Mouse (Mus musculus) heart, embryonic 15.5 days (tissue): ENCODE data around the gene Cyp2j5. TPM values are rescaled to one million over a fixed set of nuclear protein-coding genes. Genes with fewer than 3 reads are reported as not detected.

ENCODE experiments used
- ATAC-seq: fragments of 200-750 bp; cut with Nextera tagmentation; replicated peaks from 2 replicates; pipeline ENCODE4 v1.8.0; 2017; ENCODE audit warnings: low read depth, moderate TSS enrichment; ENCODE audit not compliant: insufficient number of reproducible peaks, insufficient read depth, low FRiP score
- H3K27ac ChIP-seq: fragments of 300-500 bp; sonication (generic); 2 replicates; pipeline ENCODE4 v1.5.1; 2015; ENCODE audit warnings: mild to moderate bottlenecking, inconsistent platforms
- H3K27me3 ChIP-seq: fragments of 300-500 bp; sonication (generic); 2 replicates; pipeline ENCODE4 v1.6.1; 2015; ENCODE audit warnings: inconsistent platforms
- H3K36me3 ChIP-seq: fragments of 300-500 bp; sonication (generic); 2 replicates; pipeline ENCODE4 v1.6.1; 2015; ENCODE audit warnings: mild to moderate bottlenecking, inconsistent platforms
- H3K4me1 ChIP-seq: fragments of 300-500 bp; sonication (generic); replicated peaks from 2 replicates; pipeline ENCODE4 v1.6.1; 2015; ENCODE audit warnings: inconsistent platforms
- H3K4me2 ChIP-seq: fragments of 300-500 bp; sonication (generic); 2 replicates; pipeline ENCODE4 v1.6.1; 2015; ENCODE audit warnings: inconsistent platforms, mild to moderate bottlenecking, moderate library complexity
- H3K4me3 ChIP-seq: fragments of 300-500 bp; sonication (generic); 2 replicates; pipeline ENCODE4 v1.5.1; 2015; ENCODE audit warnings: mild to moderate bottlenecking, inconsistent platforms
- H3K9ac ChIP-seq: fragments of 300-500 bp; sonication (generic); 2 replicates; pipeline ENCODE4 v1.6.1; 2015; ENCODE audit warnings: mild to moderate bottlenecking, inconsistent platforms
- H3K9me3 ChIP-seq: fragments of 300-500 bp; sonication (generic); replicated peaks from 2 replicates; pipeline ENCODE4 v1.6.1; 2016; ENCODE audit warnings: inconsistent platforms
- WGBS: fragments of 180-500 bp; shearing (Covaris S2); methylation state at CpG from one replicate; pipeline ENCODE4 v1.1.7; 2015; ENCODE audit warnings: mixed read lengths; 5-methylcytosine and 5-hydroxymethylcytosine counted together
- polyA plus RNA-seq: library from polyadenylated mRNA; unstranded; fragments of >200 nt; fragmentation: Nextera tagmentation; extraction: Ambion mirVana; gene quantifications from 2 replicates; pipeline ENCODE4 v1.2.1, GENCODE M21; 2015

Gene Cyp2j5
- polyA plus RNA-seq, result not detected in 2 replicates

DNA sequence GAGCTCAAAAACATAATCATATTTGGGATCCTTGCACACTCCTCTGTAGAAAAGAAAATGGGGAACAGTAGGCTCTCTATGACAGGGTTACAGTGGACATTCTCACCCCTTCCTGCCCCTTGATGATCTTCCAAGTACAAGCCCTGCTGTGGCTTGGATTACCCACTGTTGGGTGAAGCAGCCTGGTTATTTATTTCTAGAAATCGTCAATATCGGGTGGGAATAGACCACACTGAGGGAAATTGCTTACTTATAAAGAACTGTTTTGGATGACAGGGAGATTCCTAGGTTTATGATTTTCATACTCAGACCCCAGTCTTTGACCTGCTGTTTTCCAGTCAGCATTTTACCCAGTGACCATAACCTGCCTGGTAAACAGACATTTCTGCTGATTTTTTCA, at the start of gene Cyp2j5:
TSS of gene Cyp2j5 (minus strand) at position 164 of the 400 bp plus-strand sequence.
- H3K36me3 ChIP-seq, result no peaks in the 10 kb centered on the region
- WGBS, result 87% methylated on average over 2 of the region's 2 CpGs
- no peaks in the 10 kb centered on the region for H3K4me1 ChIP-seq
- no peak within 1 kb of the TSS for H3K9ac ChIP-seq
- no peaks in the 10 kb centered on the region for H3K27me3 ChIP-seq
- no peak for ATAC-seq
- H3K4me3 ChIP-seq, result no peak within 1 kb of the TSS
- no peak within 1 kb of the TSS for H3K27ac ChIP-seq
- no peak within 1 kb of the TSS for H3K4me2 ChIP-seq
- H3K9me3 ChIP-seq, result no peaks in the 10 kb centered on the region

DNA sequence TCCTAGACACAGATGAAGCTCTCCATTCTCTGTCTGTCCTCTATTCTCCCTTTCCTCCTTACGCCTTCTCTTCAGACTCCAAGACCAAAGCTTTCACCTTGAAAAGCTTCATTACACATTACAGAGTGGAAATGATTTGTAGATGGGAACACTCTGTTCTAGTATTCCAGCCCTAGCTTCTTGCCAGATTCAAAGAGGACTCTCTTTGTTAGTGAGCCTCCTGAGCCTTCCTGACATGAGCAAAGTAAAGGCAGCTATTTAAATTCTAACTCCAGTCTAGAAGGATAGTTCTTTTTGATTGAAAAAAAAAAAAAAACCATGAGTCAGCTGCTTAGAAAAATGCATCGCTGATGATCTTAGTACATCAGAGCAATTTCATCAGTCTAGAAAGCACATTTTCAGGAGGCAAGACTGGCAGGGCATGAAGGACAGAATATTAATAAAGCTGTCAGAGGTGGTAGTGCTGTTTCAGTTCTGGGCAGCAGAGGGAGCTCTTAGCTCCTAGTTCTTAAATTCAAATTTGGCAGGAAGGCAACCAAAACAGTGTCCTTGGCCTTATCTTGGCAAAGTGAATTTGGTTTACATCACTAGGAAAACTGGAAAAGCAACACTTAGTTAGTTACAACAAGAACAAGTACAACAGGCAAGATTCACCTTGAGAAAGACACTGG, 41.5 kb upstream of the Cyp2j5 start:
- no peaks in the 10 kb centered on the region for H3K9me3 ChIP-seq
- H3K9ac ChIP-seq, result no peak overlapping the region
- no peaks in the 10 kb centered on the region for H3K4me1 ChIP-seq
- H3K36me3 ChIP-seq, result no peaks in the 10 kb centered on the region
- H3K27me3 ChIP-seq, result no peaks in the 10 kb centered on the region
- ATAC-seq, result no peak
- no peak overlapping the region for H3K4me3 ChIP-seq
- WGBS, result 51% methylated on average over 2 of the region's 2 CpGs
- H3K27ac ChIP-seq, result no peak overlapping the region
- no peak overlapping the region for H3K4me2 ChIP-seq

DNA sequence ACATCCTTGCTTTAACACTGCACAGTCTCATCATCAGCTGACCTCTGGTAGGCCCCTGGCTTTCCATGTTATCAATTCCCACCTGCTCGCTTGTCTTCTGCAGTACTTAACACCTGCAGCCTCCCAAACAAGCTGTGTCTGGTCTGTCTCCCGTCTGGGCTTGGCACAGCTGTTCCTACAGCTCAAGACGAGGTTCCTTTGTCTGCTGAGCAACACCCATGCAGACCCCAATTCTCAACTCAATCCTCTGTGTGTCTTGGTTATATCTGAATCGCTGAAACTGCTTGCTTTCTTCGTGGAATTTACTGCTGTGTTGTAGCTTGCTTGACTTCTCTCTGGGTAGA, 34.2 kb upstream of the Cyp2j5 start:
- ATAC-seq, result no peak
- Histone ChIP-seq H3K4me2 (no peak overlapping the region), H3K9ac (no peak overlapping the region), H3K27me3 (no peaks in the 10 kb centered on the region), H3K27ac (no peak overlapping the region), H3K36me3 (no peaks in the 10 kb centered on the region), H3K4me3 (no peak overlapping the region), H3K4me1 (no peaks in the 10 kb centered on the region; the same call in 1 of the 2 replicates), H3K9me3 (no peaks in the 10 kb centered on the region)
- 56% methylated on average over 5 of the region's 5 CpGs for WGBS

DNA sequence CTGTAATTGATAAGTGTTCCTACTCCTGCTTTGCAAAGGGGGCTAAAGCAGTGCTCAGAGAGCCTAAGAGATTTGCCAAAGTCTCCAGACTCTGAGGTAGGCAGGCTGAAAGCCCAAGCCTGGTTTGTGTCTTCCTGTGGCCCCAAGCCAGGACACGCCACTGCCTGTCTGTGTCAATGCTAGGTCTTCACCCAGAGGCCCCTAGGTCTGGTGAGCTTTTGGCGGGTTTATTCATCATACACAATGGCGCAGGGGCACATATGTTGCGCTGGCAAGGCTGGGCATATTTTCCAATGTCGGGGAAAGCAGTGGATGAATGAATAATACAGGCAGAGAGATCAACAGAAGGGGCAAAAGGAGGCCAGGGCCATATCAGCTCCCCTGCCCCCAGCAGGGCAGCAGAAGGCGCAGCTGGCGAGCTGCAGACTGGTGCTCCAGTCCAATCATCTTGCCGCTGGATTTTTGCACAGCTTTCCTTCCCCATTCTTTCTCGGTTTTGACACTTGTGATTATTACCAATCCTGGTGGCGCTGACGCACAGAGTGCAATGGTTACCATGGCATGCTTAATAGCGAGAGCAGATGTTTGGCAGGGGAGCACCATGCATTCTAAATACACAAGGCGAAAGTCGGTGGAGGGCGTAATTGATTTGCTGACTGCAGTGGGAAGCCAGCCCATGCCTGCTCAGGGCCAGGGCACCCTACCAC, 33.7 kb upstream of the Cyp2j5 start:
- no peak overlapping the region for H3K9ac ChIP-seq
- H3K4me3 ChIP-seq, result no peak overlapping the region
- ATAC-seq, result no peak
- H3K27ac ChIP-seq, result no peak overlapping the region
- no peaks in the 10 kb centered on the region; the same call in 1 of the 2 replicates for H3K4me1 ChIP-seq
- no peaks in the 10 kb centered on the region for H3K27me3 ChIP-seq
- no peak overlapping the region for H3K4me2 ChIP-seq
- 73% methylated on average over 15 of the region's 15 CpGs for WGBS
- no peaks in the 10 kb centered on the region for H3K9me3 ChIP-seq
- no peaks in the 10 kb centered on the region for H3K36me3 ChIP-seq

DNA sequence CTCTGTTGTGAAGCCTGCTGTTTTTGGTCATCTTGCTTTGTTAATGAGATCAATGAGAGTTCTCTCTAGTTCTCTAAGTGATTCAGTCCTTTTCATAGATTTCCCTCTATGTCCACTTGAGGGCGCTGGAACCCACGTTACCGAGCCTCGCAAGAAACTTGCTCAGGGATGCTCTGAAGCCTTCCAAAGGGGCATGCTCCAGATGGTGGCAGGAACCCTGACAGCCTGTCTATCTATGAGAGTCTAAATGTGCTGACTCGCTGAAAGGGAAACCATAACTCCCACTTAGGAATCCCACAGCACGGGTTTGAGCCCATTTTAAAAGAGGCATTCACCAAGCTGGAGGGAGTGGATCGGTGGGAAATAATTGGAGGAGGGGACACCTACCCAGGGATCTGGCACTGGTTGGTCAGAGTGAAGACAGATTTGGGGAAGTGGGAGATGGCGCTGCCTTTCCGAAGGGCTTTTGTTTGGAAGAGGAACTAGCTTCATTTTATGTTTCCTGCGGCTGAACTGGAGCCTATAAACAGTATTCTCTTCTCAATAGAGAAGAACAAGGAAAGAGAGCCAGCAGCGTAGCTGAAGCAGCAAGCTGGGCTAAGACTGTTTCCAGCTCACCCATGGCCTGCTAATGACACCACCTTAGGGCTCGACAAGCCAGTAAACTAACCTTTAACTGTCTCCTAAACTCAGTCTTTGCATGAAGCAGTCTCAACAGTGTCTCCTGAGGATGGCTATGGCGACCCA, 32.8 kb upstream of the Cyp2j5 start:
- Histone ChIP-seq H3K27ac (no peak overlapping the region), H3K4me3 (no peak overlapping the region), H3K4me2 (peak overlapping the region; percentile 28; the same call in 1 of the 2 replicates), H3K9ac (no peak overlapping the region), H3K27me3 (no peaks in the 10 kb centered on the region), H3K4me1 (no peaks in the 10 kb centered on the region; the same call in 1 of the 2 replicates), H3K36me3 (no peaks in the 10 kb centered on the region), H3K9me3 (no peaks in the 10 kb centered on the region)
- no peak for ATAC-seq
- 29% methylated on average over 13 of the region's 13 CpGs for WGBS

DNA sequence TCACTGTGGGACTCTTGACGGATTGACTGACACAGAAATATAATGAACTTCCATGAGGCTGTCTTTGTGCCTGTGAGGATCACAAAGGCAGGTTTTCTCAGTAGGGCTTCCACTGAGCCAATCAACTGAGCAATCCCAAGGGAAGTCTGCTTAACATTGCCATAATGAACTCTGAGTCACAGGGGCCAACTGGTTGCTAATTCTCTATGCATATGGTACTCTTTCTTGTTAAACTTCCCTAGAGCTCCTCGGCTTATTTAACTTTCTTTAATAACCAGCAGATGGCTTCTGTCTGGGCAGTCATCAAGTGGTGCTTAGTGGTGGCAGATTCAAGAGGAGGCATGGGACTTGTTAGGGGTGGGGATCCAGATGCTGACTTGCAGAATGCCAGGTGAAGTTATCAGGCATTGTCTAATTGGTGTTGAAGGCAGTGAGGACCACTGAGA, 23.4 kb upstream of the Cyp2j5 start:
- Histone ChIP-seq H3K4me2 (no peak overlapping the region), H3K36me3 (no peaks in the 10 kb centered on the region), H3K9me3 (no peaks in the 10 kb centered on the region), H3K27me3 (no peaks in the 10 kb centered on the region), H3K4me1 (no peaks in the 10 kb centered on the region), H3K4me3 (no peak overlapping the region), H3K9ac (no peak overlapping the region), H3K27ac (no peak overlapping the region)
- ATAC-seq, result no peak
- WGBS, result 70% methylated on average over 2 of the region's 2 CpGs

DNA sequence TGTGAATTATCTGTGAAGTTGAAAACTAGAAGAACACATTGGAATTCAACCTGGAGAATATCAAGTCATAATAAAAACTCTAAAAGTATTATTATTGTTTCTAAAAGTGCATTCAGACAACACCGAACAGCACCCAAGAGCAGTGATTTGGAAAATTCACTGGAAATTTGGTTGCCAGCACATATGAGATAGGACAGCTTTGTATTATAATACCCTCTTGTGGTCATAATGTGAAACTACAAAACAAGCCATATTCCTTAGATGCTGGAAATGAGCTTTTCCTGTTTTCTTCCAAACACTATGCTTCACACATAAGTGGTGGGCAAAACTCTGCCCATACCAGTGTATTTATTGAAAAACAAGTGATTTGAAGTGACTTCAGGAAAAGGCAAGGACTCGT, 19.5 kb upstream of the Cyp2j5 start:
- no peak overlapping the region for H3K4me3 ChIP-seq
- no peaks in the 10 kb centered on the region for H3K9me3 ChIP-seq
- H3K9ac ChIP-seq, result no peak overlapping the region
- no peaks in the 10 kb centered on the region for H3K36me3 ChIP-seq
- no peak for ATAC-seq
- H3K27ac ChIP-seq, result no peak overlapping the region
- no peaks in the 10 kb centered on the region for H3K4me1 ChIP-seq
- no peaks in the 10 kb centered on the region for H3K27me3 ChIP-seq
- H3K4me2 ChIP-seq, result no peak overlapping the region
- 28% methylated on average over 2 of the region's 2 CpGs for WGBS

DNA sequence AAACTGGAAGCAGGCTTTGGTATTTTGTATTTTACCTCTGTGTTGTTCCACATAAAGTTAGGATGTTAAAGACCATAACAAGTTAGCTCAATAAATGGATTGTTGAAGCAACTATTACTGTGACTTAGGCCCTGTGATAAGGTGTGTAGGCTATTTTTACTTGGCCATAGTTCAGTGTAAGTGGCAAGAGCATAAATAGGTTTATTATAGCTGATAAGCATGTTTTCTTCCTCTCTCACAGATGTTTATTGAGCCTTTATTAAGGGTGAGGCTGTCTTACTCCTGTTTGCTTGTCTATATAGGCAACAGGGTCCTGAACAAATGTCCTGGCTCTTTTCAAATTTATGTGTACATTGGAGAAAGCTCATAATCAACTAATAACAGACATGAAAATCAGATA, 17.0 kb upstream of the Cyp2j5 start:
- Histone ChIP-seq H3K9me3 (no peaks in the 10 kb centered on the region), H3K27ac (no peak overlapping the region), H3K4me2 (no peak overlapping the region), H3K9ac (no peak overlapping the region), H3K4me3 (no peak overlapping the region), H3K4me1 (no peaks in the 10 kb centered on the region), H3K27me3 (no peaks in the 10 kb centered on the region), H3K36me3 (no peaks in the 10 kb centered on the region)
- no peak for ATAC-seq

DNA sequence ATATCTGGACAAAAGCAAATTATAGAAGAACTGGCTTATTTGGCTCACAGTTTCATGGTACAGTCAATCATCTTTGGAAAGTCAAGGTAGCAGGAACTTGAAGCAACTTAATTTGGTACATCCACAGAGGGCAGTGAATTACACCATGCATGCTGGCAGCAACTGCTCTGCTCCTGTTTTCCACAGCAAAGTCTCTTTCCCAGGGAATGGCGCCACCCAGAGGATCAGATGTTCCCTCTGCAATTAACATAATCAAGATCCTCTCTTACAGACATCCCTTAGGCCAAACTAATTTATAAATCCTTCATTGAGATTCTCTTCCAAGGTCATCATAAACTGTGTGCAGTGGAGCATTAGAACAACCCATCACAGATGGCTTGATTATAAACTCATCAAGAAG, 16.3 kb upstream of the Cyp2j5 start:
- Histone ChIP-seq H3K36me3 (no peaks in the 10 kb centered on the region), H3K9me3 (no peaks in the 10 kb centered on the region), H3K4me2 (no peak overlapping the region), H3K4me3 (no peak overlapping the region), H3K27ac (no peak overlapping the region), H3K9ac (no peak overlapping the region), H3K4me1 (no peaks in the 10 kb centered on the region), H3K27me3 (no peaks in the 10 kb centered on the region)
- 13% methylated on average over 1 of the region's 1 CpGs for WGBS
- no peak for ATAC-seq

DNA sequence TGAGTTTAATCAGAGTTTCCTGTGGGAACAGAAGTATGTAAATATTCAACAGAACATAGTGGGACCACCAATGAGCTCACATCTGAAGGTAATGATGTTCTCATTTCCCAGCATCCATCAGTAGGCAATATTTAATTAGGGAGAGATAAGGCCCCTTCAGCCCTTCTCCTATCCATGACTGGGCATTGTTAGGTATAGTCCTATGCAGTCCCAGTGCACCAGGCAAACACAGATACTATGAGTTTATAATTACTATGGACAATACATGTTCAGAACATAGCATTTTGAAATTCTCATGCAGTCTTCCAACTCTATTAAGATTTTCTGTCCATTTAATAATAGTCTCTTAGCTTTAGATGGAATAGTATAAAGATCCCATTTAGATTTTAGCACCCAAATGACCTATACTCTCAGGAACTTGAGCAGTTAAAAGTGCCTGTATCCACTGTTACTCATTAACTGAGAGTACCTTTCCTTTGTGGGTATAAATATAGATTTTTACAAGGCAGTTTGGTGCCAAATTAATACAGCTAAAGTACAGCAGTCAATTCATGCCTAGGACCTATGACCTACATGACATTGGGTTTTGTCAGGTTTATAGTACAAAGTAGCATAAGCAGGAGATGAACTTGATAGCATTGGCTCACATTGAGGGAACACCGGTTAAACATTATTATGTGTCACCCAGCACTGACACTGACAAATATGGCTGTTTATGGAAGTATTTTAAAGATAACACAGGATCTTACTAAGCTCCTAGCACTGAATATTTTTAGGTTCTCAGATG, 907 bp upstream of the Cyp2j5 start:
- no peak overlapping the region for H3K27ac ChIP-seq
- H3K27me3 ChIP-seq, result no peaks in the 10 kb centered on the region
- H3K36me3 ChIP-seq, result no peaks in the 10 kb centered on the region
- 87% methylated on average over 1 of the region's 1 CpGs for WGBS
- ATAC-seq, result no peak
- no peaks in the 10 kb centered on the region for H3K4me1 ChIP-seq
- H3K9me3 ChIP-seq, result no peaks in the 10 kb centered on the region
- H3K9ac ChIP-seq, result no peak overlapping the region
- H3K4me2 ChIP-seq, result no peak overlapping the region
- no peak overlapping the region for H3K4me3 ChIP-seq

DNA sequence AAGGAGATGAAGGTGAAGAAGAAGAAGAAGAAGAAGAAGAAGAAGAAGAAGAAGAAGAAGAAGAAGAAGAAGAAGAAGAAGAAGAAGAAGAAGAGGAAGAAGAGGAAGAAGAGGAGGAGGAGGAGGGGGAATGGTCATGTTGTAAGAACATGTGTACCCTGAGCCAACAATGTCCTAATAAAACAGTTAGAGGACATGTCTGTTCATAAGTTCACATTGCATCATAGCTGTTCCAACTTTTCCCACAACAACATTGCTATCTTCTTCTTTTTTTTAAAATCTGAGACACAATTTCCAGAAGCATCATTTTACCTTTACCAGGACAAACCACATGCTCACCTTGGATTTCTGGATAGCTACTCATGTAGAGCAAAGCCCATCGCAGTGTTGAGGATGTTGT, 28.5 kb downstream of the Cyp2j5 start:
- no peaks in the 10 kb centered on the region for H3K27me3 ChIP-seq
- no peak for ATAC-seq
- H3K4me3 ChIP-seq, result no peak overlapping the region
- H3K4me2 ChIP-seq, result no peak overlapping the region
- H3K27ac ChIP-seq, result no peak overlapping the region
- 66% methylated on average over 1 of the region's 1 CpGs for WGBS
- no peak overlapping the region for H3K9ac ChIP-seq
- H3K4me1 ChIP-seq, result no peaks in the 10 kb centered on the region
- no peaks in the 10 kb centered on the region for H3K9me3 ChIP-seq
- no peaks in the 10 kb centered on the region for H3K36me3 ChIP-seq
